Mouse (Mus musculus) frontal cortex, adult (tissue): ENCODE data around the gene Polr1c.

ENCODE experiments used
- ATAC-seq: cut with Nextera tagmentation; 2 replicates; pipeline ENCODE4 v1.9.2; 2017; ENCODE audit warnings: mild to moderate bottlenecking, moderate library complexity, mixed read lengths; ENCODE audit not compliant: low TSS enrichment

Polr1c gene

GRCm38 (mm10) chr17:46221601-46222000, 26.3 kb downstream of the Polr1c start:
- no peak for ATAC-seq

DNA sequence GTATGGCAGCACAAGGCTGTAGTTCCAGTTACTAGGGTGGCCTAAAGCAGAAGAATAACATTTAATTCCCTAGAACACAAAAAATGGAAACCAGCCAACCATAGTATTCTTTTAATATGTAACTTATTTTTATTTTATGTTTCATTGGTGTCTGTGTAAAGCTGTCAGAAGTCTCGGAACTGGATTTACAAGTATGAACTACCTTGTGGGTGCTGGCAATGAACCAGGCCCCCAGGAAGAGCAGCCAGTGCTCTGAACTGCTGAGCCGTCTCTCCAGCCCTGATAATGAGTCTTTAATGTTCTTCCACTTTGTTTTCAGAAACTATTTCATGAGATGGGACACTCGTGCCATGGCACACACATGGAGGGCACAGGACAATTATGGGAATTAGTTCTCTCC, 37.3 kb downstream of the Polr1c start:
- no peak for ATAC-seq

DNA sequence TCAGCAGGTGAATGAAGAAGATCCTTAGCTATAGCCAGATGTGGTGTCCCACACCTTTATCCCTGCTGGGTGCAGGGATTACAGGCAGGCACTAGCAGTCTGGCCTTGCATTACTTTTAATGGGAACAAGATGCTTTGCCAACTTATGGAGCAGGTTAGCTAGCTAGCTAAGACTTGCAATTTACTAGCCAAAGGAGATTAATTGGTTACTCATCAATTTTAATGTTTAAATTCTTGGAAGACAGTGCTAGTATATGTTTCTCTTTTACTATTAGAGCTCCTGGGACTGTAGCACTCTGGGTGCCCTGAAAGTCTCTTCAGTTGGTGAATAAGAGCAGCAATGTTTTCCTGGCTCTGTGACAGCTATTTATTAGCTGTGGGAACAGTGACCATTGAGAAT, 41.2 kb downstream of the Polr1c start:
- ATAC-seq = no peak

DNA sequence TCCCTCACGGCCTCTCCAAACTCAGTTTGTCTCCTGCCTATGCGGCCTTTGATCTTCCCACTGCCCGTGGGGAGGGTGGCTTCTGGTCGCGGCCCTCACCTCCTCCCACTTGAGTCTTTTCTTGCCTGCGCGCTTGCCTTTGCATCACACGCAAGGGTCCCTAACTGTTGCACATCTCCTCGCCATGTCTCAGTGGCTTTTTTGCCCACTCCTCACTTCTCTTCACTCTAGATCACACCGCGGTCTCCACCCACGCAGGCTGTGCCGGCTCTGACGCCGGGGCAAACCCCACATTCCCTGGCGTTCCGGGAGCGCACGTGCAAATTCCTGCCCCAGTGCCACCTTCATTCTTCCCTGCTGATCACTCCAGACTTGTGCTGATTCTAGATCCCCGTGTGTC, 44.8 kb downstream of the Polr1c start:
- ATAC-seq = peak; percentile 38; the same call in 1 of the 2 replicates

DNA sequence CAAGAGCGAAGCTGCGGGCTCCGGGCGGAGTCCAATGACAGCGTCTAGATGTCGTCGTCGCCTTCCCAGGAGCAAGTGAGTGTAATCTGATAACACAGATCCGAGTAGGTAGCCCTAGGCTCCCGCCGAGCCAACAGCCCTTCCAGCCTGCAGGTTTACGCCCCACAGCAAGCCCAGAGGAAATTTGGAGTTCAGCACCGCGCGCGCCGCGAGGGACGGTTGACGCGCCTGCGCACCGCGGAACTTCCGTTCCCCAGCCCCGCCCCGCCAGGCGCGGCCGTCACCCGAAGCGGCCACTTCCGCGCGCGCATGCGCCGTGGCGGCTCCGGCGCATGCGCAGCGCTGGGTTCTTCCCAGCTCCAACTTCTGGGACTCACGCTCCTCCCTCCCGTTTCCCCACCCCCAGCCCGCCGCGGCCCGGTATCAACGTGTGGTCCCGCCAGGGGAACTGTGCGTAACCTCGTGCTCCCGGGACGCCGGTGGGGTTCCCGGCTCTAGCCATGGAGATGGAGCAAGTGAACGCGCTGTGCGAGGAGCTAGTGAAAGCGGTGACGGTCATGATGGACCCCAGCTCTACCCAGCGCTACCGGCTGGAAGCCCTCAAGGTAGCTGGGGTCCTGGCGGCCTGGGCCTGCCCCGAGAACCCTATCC, 45.3 kb downstream of the Polr1c start, which contains the start of the genes Polh and Xpo5:
Polh (minus strand) TSS at position 225 of the 651 bp plus-strand sequence.
Xpo5 (plus strand) TSS at position 362 of the 651 bp plus-strand sequence.
- peak; percentile 95 for ATAC-seq

- ATAC-seq = no peak
Measured at GRCm38 (mm10) chr17:46201151-46201550, 46.7 kb downstream of the Polr1c start.
